Mouse (Mus musculus) heart, adult 2 months (tissue): ENCODE measurements at regions not wholly inside any gene's neighbourhood (a gene's known extent, or its start where the extent isn't known, plus 50 kb on each side); places are given as distances from the start of the nearest gene placed in this dataset.

ENCODE experiments used
- CTCF ChIP-seq: fragments of 200-600 bp; IDR thresholded peaks from 2 replicates; pipeline ENCODE4 v1.8.1; 2022; ENCODE audit warnings: antibody characterized with exemption, mild to moderate bottlenecking, moderate library complexity
- EP300 ChIP-seq: fragments of 200-500 bp; IDR thresholded peaks from 2 replicates; pipeline ENCODE4 v1.6.1; 2011; ENCODE audit warnings: low read depth, low read length, control low read depth; ENCODE audit not compliant: insufficient read depth

DNA sequence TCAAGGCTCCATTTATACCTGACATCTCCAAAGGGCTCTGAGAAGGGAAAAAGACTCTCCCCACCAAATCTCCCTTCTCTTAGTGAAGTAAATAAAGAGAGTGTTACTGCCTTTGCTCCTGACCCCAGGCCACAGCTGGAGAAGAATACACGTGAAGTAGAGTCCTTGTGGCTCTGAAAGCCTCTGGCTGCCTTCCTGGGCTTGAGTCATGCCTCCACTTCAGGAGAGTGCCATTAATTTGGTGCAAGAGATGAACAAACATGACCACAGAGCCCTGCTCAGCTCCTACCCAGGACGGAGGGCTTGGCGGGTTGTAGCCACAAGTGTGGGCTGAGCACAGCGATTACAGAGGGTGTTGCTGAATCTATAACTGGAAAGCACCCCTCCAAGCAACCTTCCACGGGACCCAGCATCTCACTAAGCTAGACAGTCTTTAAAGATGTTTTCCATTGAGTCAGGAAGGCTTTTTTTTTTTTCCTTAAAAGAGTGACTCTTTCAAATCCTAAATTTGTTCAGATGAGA, 175.3 kb upstream of the Ncam1 start:
- TF ChIP-seq EP300: no peak
- no peak for TF ChIP-seq CTCF
